Mouse (Mus musculus) ES-E14 (cell line): ENCODE results near the gene Srpk2.

Experiments
- HCFC1 ChIP-seq: IDR thresholded peaks from 2 replicates; pipeline ENCODE4 v1.6.1; 2012; ENCODE audit warnings: low read length, inconsistent platforms, borderline replicate concordance; ENCODE audit not compliant: insufficient read depth
- MAFK ChIP-seq: IDR thresholded peaks from 2 replicates; pipeline ENCODE4 v1.6.1; 2014; ENCODE audit warnings: mild to moderate bottlenecking, low read depth, low read length, inconsistent platforms; ENCODE audit not compliant: insufficient read depth
- ZC3H11A ChIP-seq: IDR thresholded peaks from 2 replicates; pipeline ENCODE4 v1.6.1; 2012; ENCODE audit warnings: low read depth, mild to moderate bottlenecking, inconsistent platforms, low read length, borderline replicate concordance

GRCm38 (mm10) chr5:23684517-23684916, at the start of gene Srpk2:
- no peak for TF ChIP-seq HCFC1
- no peak for TF ChIP-seq MAFK
- no peak for TF ChIP-seq ZC3H11A
